Mouse (Mus musculus) CH12.LX (cell line): ENCODE measurements around the gene Cnot2. TPM values are rescaled to one million over a fixed set of nuclear protein-coding genes. Genes with fewer than 3 reads are reported as not detected.
A peak's percentile ranks its signal among the peaks of the same experiment; 100 is the strongest.

ENCODE experiments used
- DNase-seq: peaks from one replicate; pipeline ENCODE4 v3.0.0-alpha.2; 2013; ENCODE audit errors: extremely low read depth
- H3K27ac ChIP-seq: 2 replicates; pipeline ENCODE4 v1.5.1; 2012; ENCODE audit warnings: low read depth, mild to moderate bottlenecking, control low read depth, moderate library complexity; ENCODE audit not compliant: insufficient read depth
- H3K27me3 ChIP-seq: replicated peaks from 2 replicates; pipeline ENCODE3; 2012; ENCODE audit warnings: inconsistent platforms
- H3K36me3 ChIP-seq, 2 experiments: replicated peaks in 1 of 2; 2 replicates each; pipeline versions ENCODE3 to v1.6.1; 2012; ENCODE audit warnings: inconsistent platforms in 1 of 2, low read length in 1 of 2, mild to moderate bottlenecking in 1 of 2, mixed read lengths in 1 of 2, moderate library complexity in 1 of 2; ENCODE audit not compliant: control insufficient read depth in 1 of 2, insufficient read depth in 1 of 2
- H3K4me1 ChIP-seq, 2 experiments: 2 replicates each; pipeline ENCODE4 v1.6.1; 2012; ENCODE audit warnings: inconsistent platforms in 1 of 2, moderate library complexity in 1 of 2; ENCODE audit not compliant: insufficient read depth in 2 of 2, control insufficient read depth in 1 of 2
- H3K4me2 ChIP-seq: 2 replicates; pipeline ENCODE4 v1.6.1; 2012; ENCODE audit warnings: low read depth, mild to moderate bottlenecking, control low read depth; ENCODE audit not compliant: poor library complexity, insufficient read depth, severe bottlenecking
- H3K4me3 ChIP-seq, 3 experiments: fragments of 150-350 bp in 1 of 3; sonication (generic) in 1 of 3; replicated peaks in 1 of 3; 2 replicates each; pipeline versions ENCODE3 to v1.5.1; 2011 to 2012; ENCODE audit warnings: low read depth in 2 of 3, low read length in 2 of 3, mild to moderate bottlenecking in 2 of 3, moderate library complexity in 2 of 3, control low read depth in 1 of 3, improper control_type of control experiment in 1 of 3, inconsistent platforms in 1 of 3, mixed read lengths in 1 of 3; ENCODE audit not compliant: poor library complexity in 1 of 3
- H3K79me2 ChIP-seq: replicated peaks from 2 replicates; pipeline ENCODE4 v1.6.1; 2012; ENCODE audit warnings: mild to moderate bottlenecking, moderate library complexity; ENCODE audit not compliant: control insufficient read depth, poor library complexity, insufficient read depth, severe bottlenecking; ENCODE audit errors: extremely low read depth
- H3K9ac ChIP-seq: 2 replicates; pipeline ENCODE4 v1.6.1; 2012; ENCODE audit warnings: low read depth, mild to moderate bottlenecking, control low read depth, moderate library complexity; ENCODE audit not compliant: insufficient read depth
- H3K9me3 ChIP-seq: replicated peaks from 2 replicates; pipeline ENCODE3; 2012; ENCODE audit warnings: low read length, inconsistent platforms, mixed read lengths
- BHLHE40 ChIP-seq: IDR thresholded peaks from 2 replicates; pipeline ENCODE4 v1.6.1; 2011; ENCODE audit warnings: mild to moderate bottlenecking, low read depth, low read length, improper control_type of control experiment
- CHD2 ChIP-seq: IDR thresholded peaks from 2 replicates; pipeline ENCODE4 v1.6.1; 2011; ENCODE audit warnings: low read length, improper control_type of control experiment
- CTCF ChIP-seq, 2 experiments: IDR thresholded peaks in 1 of 2; conservative IDR thresholded peaks in 1 of 2; 2 replicates each; pipeline ENCODE4 v1.5.1; 2011 to 2012; ENCODE audit warnings: low read depth in 2 of 2, low read length in 2 of 2, improper control_type of control experiment in 1 of 2, inconsistent platforms in 1 of 2, mild to moderate bottlenecking in 1 of 2, moderate library complexity in 1 of 2
- ELF1 ChIP-seq: IDR thresholded peaks from 2 replicates; pipeline ENCODE4 v1.6.1; 2014; ENCODE audit warnings: low read depth, mild to moderate bottlenecking, inconsistent platforms, low read length, improper control_type of control experiment
- EP300 ChIP-seq: IDR thresholded peaks from 2 replicates; pipeline ENCODE4 v1.6.1; 2011; ENCODE audit warnings: low read length, improper control_type of control experiment
- ETS1 ChIP-seq: conservative IDR thresholded peaks from 2 replicates; pipeline ENCODE4 v1.6.1; 2012; ENCODE audit warnings: low read depth, mild to moderate bottlenecking, inconsistent platforms, low read length, improper control_type of control experiment, moderate library complexity
- GABPA ChIP-seq: IDR thresholded peaks from 2 replicates; pipeline ENCODE4 v1.6.1; 2012; ENCODE audit warnings: low read depth, low read length, improper control_type of control experiment, inconsistent platforms; ENCODE audit not compliant: insufficient replicate concordance
- HCFC1 ChIP-seq: IDR thresholded peaks from 2 replicates; pipeline ENCODE4 v1.6.1; 2012; ENCODE audit warnings: low read depth, mild to moderate bottlenecking, inconsistent platforms, low read length, improper control_type of control experiment
- IRF4 ChIP-seq: IDR thresholded peaks from 2 replicates; pipeline ENCODE4 v1.6.1; 2014; ENCODE audit warnings: low read depth, mild to moderate bottlenecking, inconsistent platforms, low read length, improper control_type of control experiment
- KAT2A ChIP-seq: IDR thresholded peaks from 2 replicates; pipeline ENCODE4 v1.6.1; 2012; ENCODE audit warnings: low read length, improper control_type of control experiment, inconsistent platforms; ENCODE audit not compliant: insufficient replicate concordance
- MAFK ChIP-seq: IDR thresholded peaks from 2 replicates; pipeline ENCODE4 v1.6.1; 2011; ENCODE audit warnings: low read length, improper control_type of control experiment; ENCODE audit not compliant: insufficient replicate concordance
- MAX ChIP-seq: IDR thresholded peaks from 2 replicates; pipeline ENCODE4 v1.6.1; 2011; ENCODE audit warnings: low read length, improper control_type of control experiment
- MEF2A ChIP-seq: IDR thresholded peaks from 2 replicates; pipeline ENCODE4 v1.6.1; 2014; ENCODE audit warnings: low read depth, mild to moderate bottlenecking, inconsistent platforms, low read length, improper control_type of control experiment, borderline replicate concordance
- MYC ChIP-seq: IDR thresholded peaks from 2 replicates; pipeline ENCODE4 v1.6.1; 2011; ENCODE audit warnings: low read depth, mild to moderate bottlenecking, improper control_type of control experiment, low read length
- NELFE ChIP-seq: IDR thresholded peaks from 2 replicates; pipeline ENCODE4 v1.6.1; 2011; ENCODE audit warnings: low read depth, low read length, improper control_type of control experiment
- POLR2A ChIP-seq: IDR thresholded peaks from 2 replicates; pipeline ENCODE4 v1.6.1; 2011; ENCODE audit warnings: low read depth, mild to moderate bottlenecking, improper control_type of control experiment, low read length
- RCOR1 ChIP-seq: conservative IDR thresholded peaks from 2 replicates; pipeline ENCODE4 v1.6.1; 2012; ENCODE audit warnings: low read depth, mild to moderate bottlenecking, inconsistent platforms, low read length, improper control_type of control experiment
- SIN3A ChIP-seq: IDR thresholded peaks from 2 replicates; pipeline ENCODE4 v1.6.1; 2012; ENCODE audit warnings: low read length, improper control_type of control experiment, inconsistent platforms
- TCF12 ChIP-seq: IDR thresholded peaks from 2 replicates; pipeline ENCODE4 v1.6.1; 2014; ENCODE audit warnings: low read depth, mild to moderate bottlenecking, inconsistent platforms, low read length, improper control_type of control experiment
- ZMIZ1 ChIP-seq: IDR thresholded peaks from 2 replicates; pipeline ENCODE4 v1.6.1; 2012; ENCODE audit warnings: low read depth, mild to moderate bottlenecking, inconsistent platforms, low read length, improper control_type of control experiment
- ZNF384 ChIP-seq: IDR thresholded peaks from 2 replicates; pipeline ENCODE4 v1.6.1; 2012; ENCODE audit warnings: low read depth, low read length, improper control_type of control experiment, inconsistent platforms
- dilution Hi-C: fragments of 300-500 bp; cut with MboI; formaldehyde crosslinking; loops from 2 replicates; pipeline ENCODE4 v1.14.3; 2020; ENCODE audit warnings: low sequenced_read_pairs; ENCODE audit not compliant: extremely low pct_unique_long_range_greater_than_20kb, extremely low pct_ligation_motif_present
- in situ Hi-C: fragments of 300-500 bp; cut with MboI; formaldehyde crosslinking; loops from 3 replicates; pipeline ENCODE4 v1.14.3; 2019; ENCODE audit warnings: low sequenced_read_pairs, low pct_ligation_motif_present, low pct_unique_long_range_greater_than_20kb, mixed read lengths
- polyA plus RNA-seq: library from polyadenylated mRNA; unstranded; fragments of >175 nt; gene quantifications from 2 replicates; pipeline ENCODE4 v1.2.1, GENCODE M21; 2012; ENCODE audit warnings: low read depth; ENCODE audit not compliant: insufficient read length
- total RNA-seq, 2 experiments: library from RNA; depleted of rRNA; stranded (reverse); fragments of 300-350 nt in 1 of 2; fragments of >200 nt in 1 of 2; gene quantifications; 2 replicates each; pipeline ENCODE4 v1.2.3; 2012 to 2014

Gene Cnot2
- total and polyA plus RNA-seq, 3 experiments, result 69.5 to 150 (median 97.0) TPM

GRCm38 (mm10) chr10:116480988-116481387 lies 100.3 kb downstream of the Cnot2 start:
- H3K36me3 ChIP-seq, result peaks cover 6 to 25% of the 10 kb centered on the region in 2 experiments
- no peak overlapping the region for H3K9ac ChIP-seq
- no peak overlapping the region for H3K4me2 ChIP-seq
- no peak for DNase-seq
- peaks cover 11 to 60% of the 10 kb centered on the region in 2 experiments; a peak in 3 of 4 replicates for H3K4me1 ChIP-seq
- in situ Hi-C loops (no loop called here), dilution Hi-C loops (no loop called here)
- no peak for TF ChIP-seq SIN3A
- TF ChIP-seq NELFE, result no peak
- TF ChIP-seq POLR2A, result no peak
- TF ChIP-seq ZMIZ1, result no peak
- TF ChIP-seq MAX, result no peak
- no peak for TF ChIP-seq GABPA
- no peak for TF ChIP-seq EP300
- TF ChIP-seq CTCF (conservative IDR thresholded peaks at IDR 0.05 in 1 of 2, IDR thresholded peaks at IDR 0.05 in 1 of 2; ENCODE audit: low read depth in 2 of 2, low read length in 2 of 2), result peak in 1 of 2 experiments; percentile 43; a peak in 1 of 4 replicates
- no peak for TF ChIP-seq CHD2
- H3K9me3 ChIP-seq, result peaks cover 6% of the 10 kb centered on the region
- no peaks in the 10 kb centered on the region for H3K27me3 ChIP-seq
- H3K79me2 ChIP-seq, result no peaks in the 10 kb centered on the region
- H3K4me3 ChIP-seq, result no peak overlapping the region
- H3K27ac ChIP-seq, result no peak overlapping the region

- Histone ChIP-seq H3K36me3 (no peaks in the 10 kb centered on the region), H3K9ac (no peak overlapping the region), H3K9me3 (peaks cover 6% of the 10 kb centered on the region), H3K4me1 (peaks cover 9 to 46% of the 10 kb centered on the region in 2 experiments; a peak in 3 of 4 replicates), H3K4me3 (no peak overlapping the region), H3K27me3 (peaks cover 11% of the 10 kb centered on the region), H3K27ac (no peak overlapping the region), H3K4me2 (no peak overlapping the region), H3K79me2 (no peaks in the 10 kb centered on the region)
- in situ Hi-C loops, result no loop called here
- TF ChIP-seq MAFK, result peak; percentile 94
- TF ChIP-seq CTCF (conservative IDR thresholded peaks at IDR 0.05 in 1 of 2, IDR thresholded peaks at IDR 0.05 in 1 of 2; ENCODE audit: low read depth in 2 of 2, low read length in 2 of 2), result no peak
- DNase-seq, result peak; percentile 55
- dilution Hi-C loops, result no loop called here
Observed at GRCm38 (mm10) chr10:116476559-116476958, 104.8 kb downstream of the Cnot2 start.

GRCm38 (mm10) chr10:116475725-116476124 lies 105.6 kb downstream of the Cnot2 start:
- Histone ChIP-seq H3K9ac (no peak overlapping the region), H3K27ac (peak overlapping the region; percentile 60), H3K9me3 (peaks cover 6% of the 10 kb centered on the region), H3K27me3 (peaks cover 11% of the 10 kb centered on the region), H3K4me3 (peak overlapping the region in 2 of 3 experiments; percentile 15), H3K36me3 (no peaks in the 10 kb centered on the region), H3K4me2 (peak overlapping the region; percentile 82), H3K79me2 (no peaks in the 10 kb centered on the region), H3K4me1 (peaks cover 9 to 46% of the 10 kb centered on the region in 2 experiments; a peak in 3 of 4 replicates)
- dilution Hi-C loops (no loop called here), in situ Hi-C loops (no loop called here)
- TF ChIP-seq BHLHE40, result peak; percentile 86
- no peak for TF ChIP-seq SIN3A
- peak; percentile 81 for TF ChIP-seq EP300
- no peak; the same call in 1 of the 2 replicates for TF ChIP-seq ELF1
- peak; percentile 56; the same call in 1 of the 2 replicates for TF ChIP-seq MAFK
- TF ChIP-seq MYC, result no peak
- TF ChIP-seq ETS1, result peak; percentile 71
- no peak for TF ChIP-seq ZNF384
- TF ChIP-seq RCOR1, result no peak
- TF ChIP-seq MAX, result 0 out of 2 replicates have a peak, but pooled peaks have one; percentile 8
- peak; percentile 86 for TF ChIP-seq IRF4
- TF ChIP-seq TCF12, result 0 out of 2 replicates have a peak, but pooled peaks have one; percentile 32
- peak; percentile 34; the same call in 1 of the 2 replicates for TF ChIP-seq HCFC1
- TF ChIP-seq MEF2A, result peak; percentile 83
- no peak for TF ChIP-seq KAT2A
- peak; percentile 74 for DNase-seq
